Mouse (Mus musculus): Measurements from ENCODE around the gene Atp2a3.

The Atp2a3 gene

GRCm38 (mm10) chr11:72954216-72954615 lies 6.8 kb upstream of the Atp2a3 start:
- DNase-seq (ENCODE audit: low spot score in 2 of 2) = no peak

GRCm38 (mm10) chr11:72955339-72955974 lies 5.5 kb upstream of the Atp2a3 start:
- peak; percentile 40 to 71 for DNase-seq (ENCODE audit: low spot score in 2 of 2)

GRCm38 (mm10) chr11:72957318-72957717 lies 3.7 kb upstream of the Atp2a3 start:
- DNase-seq (ENCODE audit: low spot score in 2 of 2) = no peak

- no peak for DNase-seq (ENCODE audit: low spot score in 2 of 2)
Observed at GRCm38 (mm10) chr11:72959924-72960679, 867 bp upstream of the Atp2a3 start.

- no peak for DNase-seq (ENCODE audit: low spot score in 2 of 2)
Observed at GRCm38 (mm10) chr11:72960723-72961071, 272 bp upstream of the Atp2a3 start.

- DNase-seq (ENCODE audit: low spot score in 2 of 2) = no peak
Observed at GRCm38 (mm10) chr11:72962378-72962777, 1.4 kb downstream of the Atp2a3 start.

- DNase-seq (ENCODE audit: low spot score in 2 of 2) = no peak
Observed at GRCm38 (mm10) chr11:72963058-72963788, 2.3 kb downstream of the Atp2a3 start.

GRCm38 (mm10) chr11:72963789-72964294 lies 2.9 kb downstream of the Atp2a3 start:
- no peak for DNase-seq (ENCODE audit: low spot score in 2 of 2)

GRCm38 (mm10) chr11:72974995-72975503 lies 14.1 kb downstream of the Atp2a3 start:
- no peak for DNase-seq (ENCODE audit: low spot score in 2 of 2)

GRCm38 (mm10) chr11:72982516-72982915 lies 21.5 kb downstream of the Atp2a3 start:
- no peak for DNase-seq (ENCODE audit: low spot score in 2 of 2)

GRCm38 (mm10) chr11:72983283-72983682 lies 22.3 kb downstream of the Atp2a3 start:
- DNase-seq (ENCODE audit: low spot score in 2 of 2) = no peak

GRCm38 (mm10) chr11:72986745-72987144 lies 25.8 kb downstream of the Atp2a3 start:
- DNase-seq (ENCODE audit: low spot score in 2 of 2) = no peak

GRCm38 (mm10) chr11:72987234-72987633 lies 26.3 kb downstream of the Atp2a3 start:
- DNase-seq (ENCODE audit: low spot score in 2 of 2) = peak in 1 of 2 experiments; percentile 48

- no peak for DNase-seq (ENCODE audit: low spot score in 2 of 2)
Observed at GRCm38 (mm10) chr11:72987807-72988206, 26.8 kb downstream of the Atp2a3 start.

- DNase-seq (ENCODE audit: low spot score in 2 of 2) = no peak
Observed at GRCm38 (mm10) chr11:72989044-72989443, 28.1 kb downstream of the Atp2a3 start.

GRCm38 (mm10) chr11:72990688-72991087 lies 29.7 kb downstream of the Atp2a3 start:
- no peak for DNase-seq (ENCODE audit: low spot score in 2 of 2)

- peak; percentile 48 to 61 for DNase-seq (ENCODE audit: low spot score in 2 of 2)
Observed at GRCm38 (mm10) chr11:72991961-72992360, 31.0 kb downstream of the Atp2a3 start.

GRCm38 (mm10) chr11:72996346-72996745 lies 35.4 kb downstream of the Atp2a3 start:
- DNase-seq (ENCODE audit: low spot score in 2 of 2) = no peak

GRCm38 (mm10) chr11:72996781-72997180 lies 35.8 kb downstream of the Atp2a3 start:
- no peak for DNase-seq (ENCODE audit: low spot score in 2 of 2)

GRCm38 (mm10) chr11:72997529-72998326 lies 36.8 kb downstream of the Atp2a3 start:
- DNase-seq (ENCODE audit: low spot score in 2 of 2) = no peak

- no peak for DNase-seq (ENCODE audit: low spot score in 2 of 2)
Observed at GRCm38 (mm10) chr11:72998771-72999170, 37.8 kb downstream of the Atp2a3 start, which contains the start of gene P2rx1. Gene P2rx1, plus strand, starts transcription at chr11:72999103.
